Mouse (Mus musculus) lung, postnatal 25 days (tissue): Measurements from ENCODE around the gene Noxo1.
"Not testable (repeated sequence)": the region's sequence is repeated elsewhere in the genome, so short reads cannot be mapped to it uniquely, and the experiment has no call there.

ENCODE experiments used
- DNase-seq: peaks from one replicate; pipeline ENCODE4 v3.0.0; 2022; ENCODE audit warnings: low spot score

The Noxo1 gene

DNA sequence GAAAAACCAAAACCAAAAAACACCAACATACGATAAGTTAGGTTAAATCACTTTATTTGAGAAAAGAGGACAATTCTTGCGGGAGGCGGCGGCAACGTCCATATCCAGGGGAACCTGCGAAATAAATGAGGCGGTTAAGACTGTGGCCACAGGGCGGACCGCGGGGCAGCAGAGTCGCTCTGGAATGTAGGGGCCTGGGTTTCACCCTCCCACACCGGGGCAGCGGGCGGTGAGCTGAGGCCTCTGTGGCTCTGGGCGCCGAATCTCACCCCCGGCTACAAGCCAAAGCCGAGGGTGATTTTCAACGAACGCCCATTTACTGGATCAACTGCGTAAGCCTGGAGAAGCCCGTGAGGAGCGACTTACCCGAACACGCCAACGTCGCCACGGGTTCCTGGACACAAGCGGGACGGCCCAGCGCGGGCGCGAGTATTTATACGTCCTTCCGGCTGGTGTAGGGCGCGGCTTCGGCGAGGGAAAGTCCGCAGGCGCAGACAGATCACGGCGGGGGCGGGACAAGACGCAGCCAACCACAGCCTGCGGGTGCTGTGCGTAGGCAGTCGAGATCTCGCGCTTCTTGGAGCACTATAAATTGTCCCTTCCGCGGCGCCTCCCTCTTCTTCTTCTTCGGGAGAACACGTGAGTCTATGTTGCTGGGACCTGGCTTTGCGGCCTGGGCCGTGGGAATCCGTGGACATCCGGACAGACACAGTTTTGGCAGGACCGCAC lies 23.6 kb downstream of the Noxo1 start:
- peak; percentile 99 for DNase-seq

DNA sequence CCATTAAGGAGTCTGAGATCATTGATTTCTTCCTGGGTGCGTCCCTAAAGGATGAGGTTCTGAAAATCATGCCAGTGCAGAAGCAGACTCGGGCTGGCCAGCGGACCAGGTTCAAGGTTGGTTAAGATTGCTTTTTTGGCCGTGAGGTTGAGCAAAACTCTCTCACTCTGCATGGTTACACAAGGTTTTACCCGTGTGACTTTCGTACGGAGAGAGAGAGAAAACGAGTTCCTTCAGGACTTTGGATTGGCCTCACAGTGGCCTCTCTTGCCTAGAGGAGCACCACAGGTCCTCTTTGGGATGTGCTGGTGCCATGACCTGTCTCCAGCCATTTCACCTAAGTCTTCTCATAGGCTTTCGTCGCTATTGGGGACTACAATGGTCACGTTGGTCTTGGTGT lies 24.6 kb downstream of the Noxo1 start:
- not testable (repeated sequence) for DNase-seq

DNA sequence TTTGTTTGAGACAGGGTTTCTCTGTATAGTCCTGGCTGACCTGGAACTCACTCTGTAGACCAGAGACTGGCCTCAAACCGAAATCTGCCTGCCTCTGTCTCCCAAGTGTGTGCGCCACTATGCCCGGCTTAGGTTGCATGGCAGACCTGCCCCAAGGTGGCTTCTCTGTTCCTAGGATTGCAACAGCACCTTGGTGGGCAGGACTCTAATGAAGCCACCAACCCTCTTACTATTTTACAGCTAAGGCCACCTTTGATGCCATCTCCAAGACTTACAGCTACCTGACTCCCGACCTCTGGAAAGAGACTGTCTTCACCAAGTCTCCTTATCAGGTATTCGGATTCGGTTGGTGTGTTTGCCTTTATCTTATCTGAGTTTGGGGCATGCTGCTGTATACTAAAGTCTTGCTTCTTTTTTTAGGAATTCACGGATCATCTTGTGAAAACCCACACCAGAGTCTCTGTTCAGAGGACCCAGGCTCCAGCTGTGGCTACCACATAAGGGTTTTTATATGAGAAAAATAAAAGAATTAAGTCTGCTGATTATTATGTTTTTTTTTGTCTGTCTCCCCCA lies 25.4 kb downstream of the Noxo1 start:
- DNase-seq, result not testable (repeated sequence)

DNA sequence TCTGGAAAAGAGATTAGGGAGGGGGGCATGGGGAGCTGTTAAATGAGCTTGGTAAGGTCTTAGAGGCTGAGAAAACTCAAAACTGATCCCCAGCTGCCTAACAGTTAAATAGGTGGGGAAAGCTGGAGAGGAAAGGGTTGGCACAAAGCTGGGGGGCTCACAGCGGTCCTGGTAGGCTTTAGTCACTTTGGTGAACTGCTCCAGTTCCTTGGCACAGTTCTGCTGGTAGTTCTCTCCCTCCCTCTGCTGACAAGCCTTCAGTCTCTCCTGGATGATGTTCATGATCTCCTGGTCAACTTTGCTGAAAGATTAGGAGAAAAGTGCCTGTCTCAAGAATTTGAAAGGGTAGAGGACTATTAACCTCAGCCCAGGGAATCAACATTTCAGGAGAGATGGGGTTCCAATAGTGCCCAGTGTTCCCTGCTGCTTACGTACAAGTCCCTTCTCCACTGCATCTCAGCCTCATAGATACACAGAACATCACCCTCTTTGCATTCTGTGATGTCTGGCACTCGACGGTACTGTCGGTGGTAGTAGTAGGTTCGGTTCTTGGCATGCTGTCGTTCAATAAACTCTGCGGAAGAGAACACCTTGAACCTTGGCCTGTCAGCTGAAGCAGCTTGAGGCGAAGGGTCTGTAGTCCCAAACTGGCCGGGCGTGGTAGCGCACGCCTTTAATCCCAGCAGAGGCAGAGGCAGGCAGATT lies 26.3 kb downstream of the Noxo1 start:
- no peak for DNase-seq

DNA sequence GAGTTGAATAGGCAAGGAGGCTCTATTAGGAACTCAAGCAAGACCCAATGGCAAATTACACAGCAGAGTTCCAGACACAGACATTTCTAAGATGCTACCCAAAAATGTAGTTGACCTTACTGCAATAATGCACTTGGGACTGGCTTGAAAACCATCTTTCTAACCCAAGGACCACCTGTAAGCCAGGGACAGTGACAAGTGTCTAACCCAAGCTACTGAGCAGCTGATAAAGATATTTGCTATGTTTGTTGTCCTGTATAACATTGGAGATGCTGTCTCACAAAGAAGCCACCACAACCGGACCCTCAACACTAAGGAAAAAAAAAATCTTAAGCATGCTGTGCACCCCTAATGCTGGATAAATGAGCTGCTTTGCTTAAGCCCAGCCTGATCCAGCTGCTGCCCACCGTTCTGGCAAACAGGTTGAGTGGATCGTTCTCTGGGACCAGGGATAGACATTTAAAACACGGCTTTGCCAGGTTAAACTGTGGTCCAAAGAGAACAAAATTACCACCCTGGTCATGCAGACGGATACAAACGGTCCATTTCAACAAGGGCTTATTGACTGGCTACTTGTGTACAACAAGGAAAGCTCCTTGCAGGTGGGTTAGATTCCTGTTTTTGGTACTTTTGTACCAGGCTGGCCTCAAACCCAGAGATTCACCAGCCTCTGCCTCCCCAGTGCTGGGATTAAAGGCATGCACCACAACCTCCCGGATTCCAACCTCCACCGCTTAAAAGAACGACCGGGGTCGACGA lies 27.3 kb downstream of the Noxo1 start:
- DNase-seq, result no peak

DNA sequence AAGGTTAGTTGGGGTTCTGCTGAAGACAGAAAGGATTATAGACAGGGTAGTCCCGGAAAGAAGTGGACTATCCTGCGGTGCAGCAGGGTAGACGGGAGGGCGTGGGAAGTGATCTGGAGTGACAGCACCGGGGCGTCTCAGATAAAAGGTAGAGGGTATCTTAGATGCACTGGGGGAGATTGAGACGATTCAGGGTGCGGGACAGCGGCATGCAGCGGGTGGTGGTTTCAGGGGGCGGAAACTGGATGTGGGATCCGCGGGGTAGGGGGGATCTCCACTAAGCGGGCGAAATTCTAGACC lies 27.8 kb downstream of the Noxo1 start:
- no peak for DNase-seq

DNA sequence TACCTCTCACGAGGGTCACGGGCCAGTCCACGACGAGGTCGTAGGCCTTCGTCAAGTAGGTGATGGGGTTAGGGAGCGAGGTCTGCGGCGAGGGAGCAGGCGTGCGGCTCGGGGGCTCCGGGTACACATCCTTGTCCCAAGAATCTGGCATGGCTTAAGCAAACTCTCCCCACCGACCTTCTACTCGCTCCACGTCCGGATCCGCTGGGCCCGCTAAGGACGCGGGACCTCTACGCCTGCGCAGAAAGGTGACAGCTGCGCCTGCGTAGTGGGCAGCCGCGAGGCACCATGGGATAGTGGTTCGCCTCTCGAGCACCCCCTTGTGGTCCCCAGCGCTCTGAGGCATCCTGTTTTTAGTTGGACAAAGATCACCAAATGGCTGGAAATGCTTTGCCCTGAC lies 28.1 kb downstream of the Noxo1 start, which contains the start of gene Ndufb10:
Gene Ndufb10, minus strand, starts transcription at position 295 of the 400 bp plus-strand sequence.
- peak; percentile 95 for DNase-seq

DNA sequence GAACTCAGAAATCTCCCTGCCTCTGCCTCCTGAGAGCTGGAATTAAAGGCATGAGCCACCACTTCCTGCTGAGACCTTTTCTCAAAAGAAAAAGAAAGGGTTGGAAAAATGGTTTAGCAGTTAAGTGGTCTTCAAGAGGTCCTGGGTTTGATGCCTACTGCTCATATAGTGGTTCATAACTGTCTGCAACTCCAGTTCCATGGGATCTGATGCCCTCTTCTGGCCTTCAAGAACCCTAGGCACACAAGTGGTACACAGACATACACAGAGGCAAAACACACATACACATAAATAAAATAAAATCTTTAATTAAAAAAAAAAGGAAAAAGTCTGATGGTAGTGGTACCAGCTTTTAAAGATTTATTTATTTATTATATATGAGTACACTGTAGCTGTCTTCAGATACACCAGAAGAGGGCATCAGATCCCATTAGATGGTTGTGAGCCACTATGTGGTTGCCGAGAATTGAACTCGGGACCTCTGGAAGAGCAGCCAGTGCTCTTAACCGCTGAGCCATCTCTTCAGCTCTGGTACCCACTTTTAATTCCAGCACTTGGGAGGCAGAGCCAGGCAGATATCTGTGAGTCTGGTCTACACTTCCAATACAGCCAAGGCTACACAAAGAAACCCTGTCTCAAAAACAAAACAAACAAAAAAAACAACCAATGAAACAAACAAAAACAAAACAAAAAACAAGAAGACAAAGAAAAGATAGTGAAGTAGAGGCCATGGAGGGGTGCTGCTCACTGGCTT lies 29.8 kb downstream of the Noxo1 start:
- DNase-seq, result no peak

DNA sequence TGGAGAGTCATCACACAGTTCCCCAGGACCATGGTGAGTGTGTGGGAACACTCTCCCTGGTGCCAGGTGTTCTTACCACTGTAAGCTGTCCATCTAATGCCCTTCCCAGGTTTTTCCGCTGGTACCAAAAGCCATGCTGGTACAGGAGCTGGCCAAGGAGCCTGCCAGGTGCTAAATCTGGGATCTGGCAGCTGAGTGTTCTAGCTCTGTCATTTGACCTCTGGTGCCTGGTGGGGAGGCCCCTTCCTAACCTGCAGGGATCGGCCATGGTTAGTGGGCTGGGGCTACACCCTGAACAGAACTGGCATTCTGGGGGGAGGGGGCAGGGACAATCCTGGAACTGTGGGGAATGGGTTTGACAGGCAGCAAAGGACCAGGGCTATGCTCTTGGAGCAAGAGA lies 31.6 kb downstream of the Noxo1 start, which contains the start of gene Rpl3l:
Gene Rpl3l, plus strand, starts transcription at position 203 of the 400 bp plus-strand sequence.
- no peak for DNase-seq

DNA sequence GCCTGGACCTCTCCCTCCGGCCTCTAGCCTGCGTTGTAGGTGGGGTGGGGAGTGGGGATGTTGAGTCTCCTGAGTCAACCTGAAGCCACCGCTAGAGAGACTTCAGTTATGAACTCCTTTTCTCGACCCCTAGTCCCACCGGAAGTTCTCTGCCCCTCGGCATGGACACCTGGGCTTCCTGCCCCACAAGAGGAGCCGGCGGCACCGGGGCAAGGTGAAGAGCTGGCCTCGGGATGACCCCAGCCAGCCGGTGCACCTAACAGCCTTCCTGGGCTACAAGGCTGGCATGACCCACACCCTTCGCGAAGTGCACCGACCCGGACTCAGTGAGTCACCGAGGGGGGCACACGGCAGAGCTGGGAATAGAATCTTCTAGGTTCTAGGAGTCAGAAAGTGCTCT lies 32.1 kb downstream of the Noxo1 start:
- no peak for DNase-seq

DNA sequence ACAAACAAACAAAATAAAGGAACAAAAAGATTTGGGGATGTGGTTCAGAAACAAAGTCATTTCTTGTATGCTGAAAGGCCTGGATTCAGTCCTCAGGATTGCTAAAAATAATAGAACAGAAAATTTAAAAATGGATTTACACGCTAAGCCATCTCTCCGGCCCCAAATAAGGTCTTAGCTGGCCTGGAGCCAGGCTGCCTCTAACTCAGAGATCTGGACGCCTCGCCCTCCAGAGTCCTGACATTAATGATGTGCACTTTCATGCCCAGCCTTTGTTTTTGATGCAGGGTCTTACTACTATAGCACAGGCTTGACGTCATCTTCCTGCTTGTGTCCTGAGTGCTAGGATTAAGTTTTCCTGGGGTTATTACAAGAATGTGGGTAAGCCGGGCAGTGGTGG lies 33.0 kb downstream of the Noxo1 start:
- DNase-seq, result no peak

DNA sequence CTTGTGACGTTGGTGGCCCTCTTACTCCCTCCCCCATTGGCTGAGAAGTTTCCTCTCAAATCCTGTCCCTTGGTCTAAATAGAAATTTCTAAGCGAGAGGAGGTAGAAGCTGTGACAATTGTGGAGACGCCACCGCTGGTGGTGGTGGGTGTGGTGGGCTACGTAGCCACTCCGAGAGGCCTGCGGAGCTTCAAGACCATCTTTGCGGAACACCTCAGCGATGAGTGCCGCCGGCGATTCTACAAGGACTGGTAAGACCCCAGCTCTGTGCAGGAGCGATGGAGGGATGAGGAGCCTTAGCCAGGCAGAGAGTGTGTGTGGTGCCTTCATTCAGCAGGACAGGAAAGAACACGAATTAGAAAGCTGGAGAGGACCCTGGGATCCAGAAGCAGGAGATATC lies 34.8 kb downstream of the Noxo1 start:
- no peak for DNase-seq

DNA sequence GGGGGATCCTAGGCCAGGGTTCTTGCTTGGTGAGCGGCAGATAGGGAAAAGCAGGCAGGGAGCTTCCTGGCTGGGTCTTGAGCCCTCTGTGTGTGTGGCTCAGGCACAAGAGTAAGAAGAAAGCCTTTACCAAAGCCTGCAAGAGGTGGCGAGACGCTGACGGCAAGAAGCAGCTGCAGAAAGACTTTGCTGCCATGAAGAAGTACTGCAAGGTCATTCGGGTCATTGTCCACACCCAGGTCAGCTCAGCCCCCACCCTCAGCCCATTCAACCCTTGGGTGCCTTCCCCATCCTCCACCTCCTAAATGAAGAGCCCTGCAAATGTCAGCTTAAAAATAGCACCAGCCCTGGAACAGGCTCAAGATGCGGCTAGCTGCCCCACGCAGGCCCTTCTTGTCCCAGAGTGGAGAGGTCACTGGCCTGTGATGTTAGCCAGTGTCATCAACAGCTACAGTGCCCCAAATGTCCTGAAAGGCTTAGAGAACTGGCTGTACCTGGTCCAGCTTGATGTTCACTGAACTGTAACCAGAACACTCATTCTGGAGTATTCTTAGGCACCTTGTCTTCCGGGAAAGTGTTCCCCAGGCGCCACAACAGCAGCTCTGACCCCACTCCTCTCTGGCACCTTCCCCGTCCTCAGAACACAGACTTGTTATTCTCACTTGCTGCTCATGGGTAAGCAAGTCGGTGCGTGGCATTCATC lies 36.4 kb downstream of the Noxo1 start:
- DNase-seq, result no peak

DNA sequence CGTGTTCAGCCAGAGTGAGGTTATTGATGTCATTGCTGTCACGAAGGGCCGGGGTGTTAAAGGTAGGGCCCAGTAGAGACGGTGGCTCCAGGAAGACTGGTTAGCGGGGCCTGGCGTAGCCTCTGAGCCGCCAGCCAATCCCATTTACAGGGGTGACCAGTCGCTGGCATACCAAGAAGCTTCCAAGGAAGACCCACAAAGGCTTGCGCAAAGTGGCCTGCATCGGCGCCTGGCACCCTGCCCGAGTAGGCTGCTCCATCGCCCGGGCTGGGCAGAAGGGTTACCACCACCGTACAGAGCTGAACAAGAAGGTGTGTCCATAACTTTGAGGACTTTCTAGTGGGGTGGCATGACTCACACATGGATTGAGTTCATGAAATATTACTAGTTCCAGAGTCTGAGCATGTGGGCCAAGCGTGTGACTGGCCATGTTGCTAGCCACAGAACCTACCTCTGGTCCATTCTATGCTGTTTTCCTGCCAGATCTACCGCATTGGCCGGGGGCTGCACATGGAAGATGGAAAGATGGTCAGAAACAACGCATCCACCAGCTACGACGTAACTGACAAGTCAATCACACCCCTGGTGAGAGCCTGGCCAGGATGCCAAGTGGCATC lies 37.5 kb downstream of the Noxo1 start:
- no peak for DNase-seq

DNA sequence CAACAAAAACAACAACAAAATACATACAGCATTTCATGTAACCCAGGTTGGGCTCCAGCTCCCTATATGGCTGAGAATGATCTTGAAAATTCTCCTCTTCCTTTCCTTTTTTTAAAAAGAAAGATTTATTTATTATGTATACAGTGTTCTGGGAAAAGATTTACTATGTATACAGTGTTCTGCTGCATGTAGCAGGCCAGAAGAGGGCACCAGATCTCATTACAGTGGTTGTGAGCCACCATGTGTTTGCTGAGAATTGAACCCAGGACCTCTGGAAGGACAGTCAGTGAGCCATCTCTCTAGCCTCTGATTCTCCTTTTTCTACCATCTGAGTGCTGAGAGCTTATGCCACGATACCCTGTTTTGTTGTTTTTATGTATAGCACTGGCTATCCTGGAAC lies 38.5 kb downstream of the Noxo1 start:
- DNase-seq, result no peak

DNA sequence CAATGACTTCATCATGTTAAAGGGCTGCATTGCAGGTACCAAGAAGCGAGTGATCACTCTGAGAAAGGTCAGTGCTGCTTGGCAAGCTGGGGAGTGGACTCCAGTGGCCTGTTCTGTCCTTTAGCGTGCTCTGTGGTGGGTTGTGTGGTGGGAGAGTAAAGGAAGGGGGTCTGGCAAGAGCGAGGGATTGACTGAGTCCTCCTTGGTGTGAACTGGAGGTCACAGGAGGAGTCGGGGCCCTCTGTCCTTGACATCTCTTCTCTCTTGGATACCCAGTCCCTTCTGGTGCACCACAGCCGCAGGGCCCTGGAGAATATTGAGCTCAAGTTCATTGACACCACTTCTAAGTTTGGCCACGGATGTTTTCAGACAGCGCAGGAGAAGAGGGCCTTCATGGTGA lies 39.4 kb downstream of the Noxo1 start:
- no peak for DNase-seq

DNA sequence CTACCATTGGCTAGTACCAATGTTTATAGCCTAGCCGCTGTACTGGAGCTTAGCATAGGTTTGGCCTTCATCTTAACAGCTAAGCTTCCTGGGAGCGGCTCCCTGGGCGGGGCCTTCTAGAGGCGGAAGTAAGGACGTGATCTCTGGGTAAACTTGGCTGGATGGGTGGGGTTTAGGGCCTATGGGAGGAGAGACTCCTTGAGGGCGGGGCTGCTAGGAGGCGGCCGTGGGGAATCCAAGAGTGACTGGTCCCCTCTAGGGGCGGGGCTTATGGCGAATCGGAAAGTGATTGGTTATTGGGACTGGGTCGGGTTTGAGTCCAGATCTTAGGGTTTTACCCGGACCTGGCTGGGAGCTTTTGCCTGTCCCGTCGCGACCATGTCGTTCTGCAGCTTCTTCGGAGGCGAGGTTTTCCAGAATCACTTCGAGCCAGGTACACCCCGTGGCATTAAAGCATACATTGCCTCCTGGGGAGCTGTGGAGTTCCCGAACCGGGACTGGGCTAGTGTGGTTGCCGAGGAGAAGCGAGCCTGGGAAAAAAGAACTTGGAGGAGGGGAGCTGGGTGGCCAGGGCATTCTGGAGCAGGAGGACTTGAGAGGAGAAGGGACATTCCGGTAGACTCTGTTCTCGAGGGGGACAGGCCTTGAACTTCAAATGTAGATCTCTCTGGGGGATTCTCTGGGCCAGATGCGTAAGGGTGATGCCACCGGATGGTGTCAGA lies 40.5 kb downstream of the Noxo1 start, which contains the start of gene Msrb1:
Gene Msrb1, plus strand, starts transcription at position 313 of the 722 bp plus-strand sequence.
- peak; percentile 99 for DNase-seq

DNA sequence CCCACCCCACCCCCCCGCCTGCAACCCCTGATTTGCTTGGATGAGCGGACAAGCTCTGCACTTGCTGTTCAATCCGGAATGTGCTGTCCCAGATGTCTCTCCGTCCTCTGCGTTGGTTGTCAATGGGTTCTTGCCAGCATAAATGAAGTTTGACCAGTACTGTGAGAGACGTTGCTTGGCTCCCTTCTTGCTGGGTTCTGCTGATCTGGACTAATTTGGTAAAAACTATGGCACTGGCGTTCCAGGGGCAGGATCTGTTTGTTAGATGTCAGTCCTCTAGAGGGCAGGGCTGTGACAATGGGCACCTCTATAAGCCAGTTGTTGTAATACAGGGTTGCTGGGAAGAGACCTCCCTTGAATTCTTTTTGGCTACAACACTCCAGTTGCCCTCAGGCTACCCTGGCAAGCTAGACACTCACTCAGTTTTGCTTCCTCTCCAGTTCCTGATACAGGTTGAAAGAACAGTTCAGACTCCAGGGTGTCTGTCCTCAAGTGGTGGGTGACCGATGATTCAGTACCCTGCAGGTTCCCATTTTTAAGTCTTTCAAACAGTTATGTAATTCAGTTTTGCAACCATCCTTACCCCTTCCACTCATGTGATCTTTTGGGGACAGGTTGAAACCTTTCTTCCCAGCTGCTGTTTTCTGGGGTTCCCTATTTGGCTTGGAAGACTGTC lies 41.2 kb downstream of the Noxo1 start:
- peak; percentile 53 for DNase-seq

DNA sequence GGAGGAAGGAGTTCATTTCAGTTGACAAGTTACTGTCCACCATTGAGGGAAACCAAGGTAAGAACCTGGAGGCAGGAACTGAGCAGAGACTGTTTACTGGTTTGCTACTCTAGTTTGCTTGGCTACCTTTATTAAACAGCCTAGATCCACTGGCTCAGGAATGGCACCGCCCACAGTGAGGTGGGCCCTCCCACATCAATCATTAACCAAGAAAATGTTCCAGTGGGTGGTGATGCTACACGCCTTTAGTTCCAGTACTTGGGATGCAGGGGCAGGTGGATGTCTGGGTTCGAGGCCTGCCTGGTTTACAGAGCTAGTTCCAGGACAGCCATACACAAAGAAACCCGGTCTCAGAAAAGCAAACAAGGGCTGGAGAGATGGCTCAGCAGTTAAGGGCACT lies 42.2 kb downstream of the Noxo1 start:
- DNase-seq, result no peak

DNA sequence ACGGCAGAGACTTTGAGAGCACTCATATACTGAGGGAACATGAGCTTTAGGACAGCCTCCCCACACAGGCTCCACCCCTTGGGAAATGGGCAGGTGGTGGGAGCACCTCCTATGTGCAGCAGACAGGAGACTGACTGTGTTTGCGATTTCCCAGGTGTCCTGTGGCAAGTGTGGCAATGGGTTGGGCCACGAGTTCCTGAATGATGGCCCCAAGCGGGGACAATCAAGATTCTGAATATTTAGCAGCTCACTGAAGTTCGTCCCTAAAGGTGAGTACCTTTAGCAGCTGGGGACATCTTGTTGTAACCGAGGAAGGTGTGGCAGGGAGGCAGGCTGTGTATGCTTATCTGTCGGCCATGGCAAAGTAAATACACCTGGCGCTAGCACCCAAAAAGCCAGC lies 43.9 kb downstream of the Noxo1 start:
- no peak for DNase-seq
